Mouse (Mus musculus): ENCODE measurements at regions not wholly inside any gene's neighbourhood (a gene's known extent, or its start where the extent isn't known, plus 50 kb on each side); places are given as distances from the start of the nearest gene placed in this dataset.

- Histone ChIP-seq H3K36me3 (no peaks in the 10 kb centered on the region), H3K9me3 (no peaks in the 10 kb centered on the region), H3K27me3 (ENCODE audit: insufficient read depth, poor library complexity, severe bottlenecking) (no peaks in the 10 kb centered on the region), H3K27ac (no peak overlapping the region), H3K4me3 (no peak overlapping the region), H3K4me1 (no peaks in the 10 kb centered on the region)
- WGBS: 73% methylated on average over 7 of the region's 7 CpGs
- no peak for DNase-seq (ENCODE audit: low spot score)
Measured at GRCm38 (mm10) chr1:89403551-89404050, 51.0 kb upstream of the Agap1 start.
